Mouse (Mus musculus): ENCODE data around the gene F8.
"Not testable (repeated sequence)": the region's sequence is repeated elsewhere in the genome, so short reads cannot be mapped to it uniquely, and the experiment has no call there.

F8 gene

DNA sequence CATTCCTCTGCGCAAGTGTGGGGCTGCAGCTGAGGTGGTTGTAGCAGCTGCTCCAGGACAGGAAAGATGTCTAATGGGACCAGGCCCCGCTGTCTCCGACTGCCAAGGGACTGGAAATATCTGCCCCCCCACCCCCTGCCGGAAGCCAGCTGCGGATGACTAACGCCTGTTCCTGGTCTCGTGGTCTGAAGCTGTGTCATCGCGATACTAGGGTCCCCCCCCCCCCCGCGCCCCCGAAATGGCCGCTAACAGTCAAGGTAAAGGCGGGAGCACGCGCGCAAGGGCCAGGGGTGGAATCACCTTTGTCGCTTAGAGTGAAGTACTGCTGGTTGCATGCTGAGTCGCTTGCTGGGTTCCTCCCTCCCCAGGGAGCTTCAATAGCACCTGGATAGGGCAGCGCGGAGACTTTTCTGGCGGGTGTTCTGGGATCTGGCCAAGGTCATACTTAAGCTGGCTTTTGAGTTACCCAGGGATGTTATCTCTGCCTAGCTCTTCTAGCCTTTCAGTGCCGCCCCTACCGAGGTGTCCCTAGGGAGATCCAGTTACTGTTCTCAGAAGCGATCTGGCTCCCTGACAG, at the start of gene F8, which contains the start of gene Fundc2:
Gene F8 (minus strand): TSS at position 421 of the 577 bp plus-strand sequence.
Gene Fundc2 (plus strand): TSS at position 205 of the 577 bp plus-strand sequence.
- peak; percentile 55 for DNase-seq

DNA sequence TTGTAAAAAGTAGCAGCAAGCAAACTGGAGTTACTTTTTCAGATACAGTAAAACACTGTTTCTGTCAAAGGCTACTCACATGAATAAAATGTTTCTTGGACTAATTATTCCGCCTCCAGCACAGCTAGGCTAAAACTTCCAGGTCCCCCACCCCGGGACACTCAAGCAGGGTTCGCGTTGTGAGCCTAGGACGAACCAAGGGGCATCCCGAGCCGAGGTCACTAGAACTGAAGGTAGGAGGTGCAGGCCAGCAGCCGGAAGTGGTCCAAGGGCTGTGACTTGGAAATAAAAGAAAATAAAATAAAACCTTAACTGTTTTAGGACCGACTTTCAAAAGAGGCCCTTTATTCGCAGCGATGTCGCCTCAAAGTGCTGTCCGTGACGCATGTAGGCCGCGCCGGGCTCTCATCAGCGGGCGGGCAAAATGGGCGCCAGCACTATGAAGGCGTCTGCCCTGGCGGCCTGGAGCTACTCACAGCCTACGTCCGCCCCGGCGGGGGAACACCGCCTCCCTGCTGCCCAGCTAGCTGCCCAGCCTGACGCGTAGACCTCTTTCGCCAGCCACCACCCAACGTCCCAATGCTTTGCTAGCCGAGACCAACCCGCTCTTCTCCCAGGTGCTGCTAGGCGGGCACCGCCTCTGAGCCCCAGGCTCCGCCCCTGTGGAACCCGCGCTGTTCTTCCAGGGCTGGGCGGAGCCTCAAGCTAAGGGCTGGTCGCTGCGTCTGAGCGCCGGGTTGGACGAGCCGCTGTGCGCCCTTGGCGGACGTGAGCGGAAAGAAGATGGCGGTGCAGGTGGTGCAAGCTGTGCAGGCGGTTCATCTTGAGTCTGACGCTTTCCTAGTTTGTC, 33.7 kb upstream of the F8 start, which contains the start of the genes Cmc4, Mtcp1 and Brcc3:
Gene Cmc4 (minus strand): TSS at position 649 of the 850 bp plus-strand sequence.
Gene Mtcp1 (minus strand): TSS at position 653 of the 850 bp plus-strand sequence.
Gene Brcc3 (plus strand): TSS at position 693 of the 850 bp plus-strand sequence.
- DNase-seq: peak; percentile 92

DNA sequence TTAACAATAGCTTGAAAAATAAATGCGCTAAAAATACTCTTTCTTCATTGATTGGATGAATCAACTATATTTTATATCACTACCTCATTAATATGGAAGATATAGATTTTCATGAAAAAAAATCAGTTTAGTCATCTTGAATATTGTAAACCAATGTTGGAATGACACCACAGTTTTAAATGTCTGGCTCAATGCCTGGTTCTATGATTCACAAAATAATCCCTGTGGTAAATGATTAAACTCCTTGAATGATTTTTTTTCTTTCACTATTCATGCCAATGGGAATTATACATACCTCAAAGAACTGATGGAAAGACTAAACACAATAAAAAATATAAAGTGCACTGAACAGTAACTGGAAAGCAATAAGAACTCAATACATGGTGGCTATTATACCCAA, 27.3 kb upstream of the F8 start:
- no peak for DNase-seq

- no peak for DNase-seq
Measured at GRCm38 (mm10) chrX:75403350-75403749, 20.9 kb upstream of the F8 start.

DNA sequence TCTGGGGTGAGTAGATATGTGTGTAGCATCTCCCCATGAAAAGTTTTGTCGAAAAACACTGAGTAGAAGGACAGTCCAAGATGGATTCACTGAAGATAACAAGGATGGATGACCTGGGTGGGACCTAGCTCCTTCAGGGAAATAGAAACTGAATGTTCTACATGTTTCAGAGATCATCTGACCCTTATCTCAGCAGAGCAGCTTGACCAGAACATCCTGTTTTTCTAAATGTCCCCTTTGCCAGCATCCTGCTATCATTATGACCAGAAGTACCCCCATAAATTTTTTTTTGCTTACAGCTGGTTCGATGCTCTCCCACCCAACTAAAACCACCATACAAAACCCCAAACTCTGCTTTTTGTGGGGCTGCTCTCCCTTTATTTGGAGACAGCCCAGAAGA, 20.3 kb upstream of the F8 start:
- DNase-seq: peak; percentile 31

DNA sequence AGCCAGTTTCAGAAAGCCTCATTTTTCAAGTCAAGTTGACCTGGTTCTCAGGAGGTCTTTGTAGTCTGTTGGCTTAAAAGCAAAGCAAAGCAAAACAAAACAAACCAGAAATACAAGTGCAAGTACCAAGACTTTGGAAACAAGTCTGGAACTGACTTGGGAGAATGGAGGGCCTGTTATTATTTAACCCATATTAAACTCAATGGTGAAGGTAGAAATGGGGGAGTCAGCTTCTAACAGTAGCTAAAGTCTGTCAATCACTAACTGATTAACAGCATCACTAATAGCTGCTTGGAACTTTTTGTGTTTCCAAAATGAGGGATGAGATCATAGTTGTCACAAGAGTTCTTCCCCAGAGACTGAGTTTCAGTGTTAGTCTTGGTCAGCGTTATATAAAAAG, 17.1 kb upstream of the F8 start:
- no peak for DNase-seq

- no peak for DNase-seq
Measured at GRCm38 (mm10) chrX:75381699-75382098, 716 bp downstream of the F8 start.

GRCm38 (mm10) chrX:75381176-75381575, 1.2 kb downstream of the F8 start:
- DNase-seq: no peak

DNA sequence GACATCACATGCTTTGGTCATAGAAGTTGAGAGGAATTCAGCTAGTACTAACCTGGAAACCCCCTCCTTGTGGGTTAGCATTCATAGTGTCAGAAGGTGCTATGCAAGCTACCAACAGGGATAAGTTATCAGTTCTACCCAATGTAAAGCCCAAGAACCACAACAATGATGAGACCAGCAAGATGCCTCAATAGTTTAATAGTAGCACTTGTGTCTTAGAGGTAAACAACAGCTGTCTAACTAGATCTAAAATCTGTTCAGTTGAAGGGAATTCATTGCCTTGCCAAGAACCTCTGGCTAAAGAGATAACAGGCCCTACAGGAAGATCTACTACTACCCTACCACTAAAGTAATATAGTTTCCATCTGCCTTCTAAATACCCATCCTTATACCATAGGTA, 5.6 kb downstream of the F8 start:
- DNase-seq: no peak

DNA sequence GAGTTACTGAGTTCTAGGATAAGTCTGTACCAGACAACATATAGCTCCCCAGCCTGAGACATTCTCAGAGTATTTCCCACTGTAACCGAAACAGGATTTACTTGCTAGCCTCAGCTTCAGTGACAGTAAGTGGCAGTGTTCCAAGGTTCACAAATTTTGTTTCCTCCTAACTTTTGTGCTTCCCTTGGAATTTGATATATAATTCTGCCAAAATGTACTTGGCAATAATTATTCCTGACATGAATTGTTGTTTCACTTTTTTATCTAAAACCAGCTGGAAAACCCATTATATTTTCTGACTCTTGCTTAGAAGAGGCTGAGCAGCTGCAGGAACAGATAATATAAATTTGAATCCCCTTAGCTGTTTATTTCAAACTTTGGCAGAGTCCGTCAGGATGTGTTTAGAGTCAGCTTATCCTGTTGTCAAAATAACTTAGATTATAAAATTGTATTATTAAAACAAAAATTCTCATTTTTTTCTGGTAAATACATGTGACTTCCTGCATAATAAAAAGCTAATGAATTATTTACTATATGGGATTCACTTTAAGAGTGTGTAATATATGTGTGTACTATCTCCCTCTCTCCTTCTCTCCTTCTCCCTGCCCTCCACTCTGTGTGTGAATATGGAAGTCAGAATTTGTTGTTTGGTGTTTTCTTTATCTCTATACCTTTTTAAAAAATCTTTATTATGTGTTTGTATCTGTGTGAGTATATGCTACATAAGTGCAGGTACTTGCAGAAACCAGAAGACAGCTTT, 9.6 kb downstream of the F8 start:
- DNase-seq: no peak

GRCm38 (mm10) chrX:75370197-75370596, 12.2 kb downstream of the F8 start:
- no peak for DNase-seq

DNA sequence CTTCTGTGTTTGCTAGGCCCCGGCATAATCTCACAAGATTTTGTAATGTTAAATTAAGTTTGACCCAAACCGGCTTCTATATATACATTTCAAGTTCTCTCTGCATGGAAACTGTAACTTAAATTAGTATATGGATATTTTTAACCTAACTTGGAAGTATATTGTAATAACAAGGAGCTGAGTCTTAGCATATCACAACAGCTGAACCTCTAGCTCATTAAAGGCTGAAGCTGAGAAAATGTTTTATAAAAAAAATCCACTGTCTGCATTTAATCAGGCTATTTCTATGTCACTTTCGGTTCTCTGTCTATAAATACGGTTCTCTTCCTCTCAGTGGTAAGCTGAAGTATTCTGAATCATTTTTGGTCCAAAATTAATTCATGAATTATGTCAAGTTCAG, 58.9 kb downstream of the F8 start:
- no peak for DNase-seq

DNA sequence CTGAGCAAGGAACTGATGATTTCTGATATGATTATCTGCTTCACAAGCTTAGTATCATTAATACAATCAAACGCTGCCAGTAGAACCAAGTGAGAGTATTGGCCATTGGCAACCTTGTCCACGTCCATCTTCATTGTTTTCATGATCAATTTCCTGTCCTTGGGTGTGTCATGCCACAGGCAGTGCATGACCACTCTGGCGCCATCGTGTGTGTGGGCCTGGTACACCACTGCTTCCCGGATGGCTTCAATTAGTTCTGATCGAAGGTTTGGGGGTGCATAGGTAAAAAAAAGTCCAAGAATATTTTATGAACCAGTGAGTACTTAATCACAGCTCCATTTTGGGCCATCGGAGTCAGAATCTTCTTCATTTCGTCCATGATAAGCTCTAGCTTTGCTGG, 110.7 kb downstream of the F8 start:
- no peak for DNase-seq

DNA sequence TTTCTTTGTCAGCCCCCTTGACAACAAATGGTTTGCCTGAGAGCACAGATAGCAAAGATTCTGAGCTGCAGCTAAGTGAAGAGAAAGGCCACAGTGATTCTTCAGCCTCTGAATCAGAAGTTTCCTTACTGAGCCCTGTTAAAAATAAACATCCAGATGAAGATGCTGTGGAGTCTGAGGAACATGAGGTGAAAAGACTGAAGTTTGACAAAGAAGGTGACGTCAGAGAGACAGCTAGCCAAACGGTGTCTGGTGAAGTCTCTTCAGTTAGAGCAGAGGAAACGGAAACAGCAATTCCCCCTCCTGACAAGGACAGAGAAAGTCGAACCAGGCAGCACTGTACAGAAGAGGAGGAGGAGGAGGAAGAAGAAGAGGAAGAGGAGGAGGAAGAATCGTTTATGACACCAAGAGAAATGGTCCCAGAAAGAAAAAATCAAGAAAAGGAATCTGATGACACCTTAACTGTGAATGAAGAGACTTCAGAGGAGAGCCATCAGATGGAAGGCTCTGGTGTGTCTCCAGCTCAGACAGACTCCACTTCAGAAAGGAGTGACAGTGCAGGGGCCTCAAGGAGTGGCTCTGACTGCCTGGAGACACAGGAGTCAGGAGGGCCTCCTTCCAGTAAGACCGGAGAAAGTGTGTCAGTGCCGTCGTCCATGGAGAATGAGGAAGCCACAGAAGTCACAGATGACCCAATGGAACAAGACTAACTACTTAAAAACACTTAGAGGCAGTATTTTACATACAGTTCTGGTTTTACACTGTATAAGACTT, 148.6 kb downstream of the F8 start:
- DNase-seq: not testable (repeated sequence)

DNA sequence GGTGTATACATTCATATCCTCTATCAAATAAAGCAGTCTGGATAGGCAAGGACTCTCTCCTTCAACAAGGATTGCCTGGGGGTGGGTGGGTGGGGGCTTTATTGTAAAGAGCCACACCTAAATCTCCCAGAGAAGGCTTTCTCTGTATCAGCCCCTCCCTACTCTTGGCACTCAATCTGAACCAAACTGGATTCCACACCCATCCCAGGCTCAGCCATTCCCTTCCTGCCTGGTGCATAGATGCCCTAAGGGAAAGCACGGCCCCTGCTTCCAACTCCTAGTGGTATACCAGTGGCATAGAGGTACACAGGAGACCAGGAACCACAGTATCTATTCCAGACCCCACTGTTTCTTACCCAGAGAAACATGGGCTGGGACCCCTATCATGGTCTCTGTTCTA, 151.0 kb downstream of the F8 start:
- DNase-seq: no peak

DNA sequence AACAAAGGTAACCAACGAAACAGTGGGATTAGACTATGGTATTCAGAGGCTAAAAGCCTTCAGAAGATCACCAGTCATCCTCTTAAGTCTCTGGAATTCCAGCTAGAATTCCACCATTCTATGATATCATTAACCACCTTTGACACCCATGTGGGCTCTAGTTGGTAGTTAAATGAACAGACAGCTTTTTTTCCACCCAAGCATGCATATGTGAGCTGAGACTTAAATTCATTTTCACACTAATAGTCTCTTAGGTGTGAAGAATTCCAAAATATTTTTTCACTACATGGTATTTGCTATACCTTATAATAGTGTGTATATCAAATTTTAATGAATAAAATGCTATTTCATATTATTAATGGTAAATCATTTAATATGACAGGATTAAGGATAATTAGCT, 218.7 kb downstream of the F8 start, which contains the start of gene Smim9:
Gene Smim9 (minus strand): TSS at position 101 of the 400 bp plus-strand sequence.
- no peak for DNase-seq

DNA sequence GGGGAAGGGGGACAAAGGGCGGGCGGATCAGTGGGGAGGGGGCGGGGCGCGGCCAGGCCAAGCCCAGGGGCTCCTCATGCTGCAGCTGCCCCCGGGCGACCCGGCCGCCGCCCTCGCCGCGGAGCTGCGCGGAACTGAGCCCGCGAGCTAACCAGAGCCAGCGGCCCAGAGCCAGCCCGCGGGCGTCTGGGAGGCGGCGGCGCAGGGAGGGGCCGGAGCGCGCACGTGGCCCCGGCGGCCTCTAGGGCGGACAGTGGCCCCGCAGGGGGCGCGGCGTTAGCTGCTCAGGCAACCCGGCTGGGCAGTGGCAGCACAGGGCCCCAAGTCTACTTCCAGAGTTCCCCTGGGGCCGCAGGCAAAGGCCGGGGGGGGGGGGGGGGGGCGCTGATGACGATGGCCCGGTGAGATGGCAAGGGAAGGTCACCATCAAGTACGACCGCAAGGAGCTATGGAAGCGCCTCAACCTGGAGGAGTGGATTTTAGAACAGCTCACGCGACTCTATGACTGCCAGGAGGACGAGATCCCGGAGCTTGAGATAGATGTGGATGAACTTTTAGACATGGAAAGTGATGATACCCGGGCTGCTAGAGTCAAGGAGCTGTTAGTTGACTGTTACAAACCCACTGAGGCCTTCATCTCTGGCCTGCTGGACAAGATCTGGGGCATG, 226.7 kb downstream of the F8 start:
- peak; percentile 47 for DNase-seq

DNA sequence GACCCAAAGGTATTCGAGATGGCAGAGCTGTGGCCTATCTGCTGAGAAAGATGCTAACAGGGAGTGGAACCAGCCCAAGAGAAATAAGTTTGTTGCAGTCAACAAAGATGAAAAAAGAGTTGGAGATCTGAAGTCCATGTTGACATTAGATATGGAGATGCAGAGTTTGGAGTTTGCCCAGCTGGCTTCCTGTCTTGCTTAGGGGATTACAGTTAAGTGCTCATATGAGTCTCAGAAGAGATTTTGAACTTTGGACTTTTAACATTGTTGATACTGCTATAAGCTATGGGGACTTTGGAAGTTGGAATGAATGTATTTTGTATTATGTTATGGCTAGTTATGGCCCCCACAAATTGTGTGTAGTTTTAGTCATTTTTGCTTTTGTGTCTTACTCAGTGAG, 230.2 kb downstream of the F8 start:
- DNase-seq: no peak

DNA sequence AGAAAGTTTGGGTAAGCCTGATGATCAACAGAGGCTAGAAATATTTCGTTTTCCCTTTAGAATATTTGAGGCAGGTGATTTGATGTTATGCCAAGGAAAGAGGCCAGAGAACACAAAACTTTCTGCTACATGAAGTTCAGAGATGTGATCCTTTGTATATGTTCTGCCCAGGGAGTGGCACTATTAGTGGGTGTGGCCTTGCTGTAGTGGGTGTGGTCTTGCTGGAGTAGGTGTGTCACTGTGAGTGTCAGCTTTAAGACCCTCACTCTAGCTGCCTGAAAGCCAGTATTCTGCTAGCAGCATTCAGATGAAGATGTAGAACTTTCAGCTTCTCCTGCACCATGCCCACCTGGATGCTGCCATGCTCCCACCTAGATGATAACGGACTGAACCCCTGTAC, 232.1 kb downstream of the F8 start:
- no peak for DNase-seq

GRCm38 (mm10) chrX:75148414-75148813, 234.0 kb downstream of the F8 start:
- no peak for DNase-seq

DNA sequence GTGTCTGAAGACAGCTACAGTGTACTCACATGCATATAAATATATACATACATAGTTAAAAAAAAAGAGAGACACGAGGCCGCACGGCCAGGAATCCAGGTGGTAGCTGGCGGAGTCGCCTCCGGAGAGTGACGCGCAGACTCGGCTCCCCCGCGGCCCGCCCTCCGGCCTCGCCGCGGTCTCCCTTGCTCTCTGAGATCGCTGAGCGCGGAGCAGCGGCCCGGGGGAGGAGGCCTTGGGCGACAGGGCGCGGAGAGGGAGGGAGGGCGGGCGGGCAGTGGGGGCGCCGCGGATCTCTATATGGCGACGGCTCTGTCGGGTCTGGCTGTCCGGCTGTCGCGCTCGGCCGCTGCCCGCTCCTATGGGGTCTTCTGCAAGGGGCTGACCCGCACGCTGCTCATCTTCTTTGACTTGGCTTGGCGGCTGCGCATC, 239.3 kb downstream of the F8 start:
- not testable (repeated sequence) for DNase-seq

GRCm38 (mm10) chrX:75138182-75138581, 244.2 kb downstream of the F8 start:
- no peak for DNase-seq
